Mouse (Mus musculus) right cerebral cortex, adult 2 months (tissue): ENCODE results near the gene Gm1113.
A peak's percentile ranks its signal among the peaks of the same experiment; 100 is the strongest.

Source experiments
- DNase-seq, 2 experiments: peaks; one replicate each; pipeline ENCODE4 v3.0.0; 2021 to 2022; ENCODE audit warnings: low spot score in 2 of 2

Gm1113 gene

GRCm38 (mm10) chr9:35482014-35482898 lies 35.8 kb downstream of the Gm1113 start:
- DNase-seq: no peak

- DNase-seq: peak; percentile 18 to 33
Measured at GRCm38 (mm10) chr9:35479456-35479855, 38.6 kb downstream of the Gm1113 start.

- no peak for DNase-seq
Measured at GRCm38 (mm10) chr9:35475394-35475793, 42.7 kb downstream of the Gm1113 start.

GRCm38 (mm10) chr9:35474104-35474724 lies 43.9 kb downstream of the Gm1113 start:
- DNase-seq: no peak

- DNase-seq: no peak
Measured at GRCm38 (mm10) chr9:35468913-35469312, 49.2 kb downstream of the Gm1113 start.

GRCm38 (mm10) chr9:35467264-35467817 lies 50.7 kb downstream of the Gm1113 start:
- no peak for DNase-seq

- DNase-seq: no peak
Measured at GRCm38 (mm10) chr9:35459594-35459993, 58.5 kb downstream of the Gm1113 start.
